Mouse (Mus musculus): ENCODE measurements around the gene Pradc1.

DNA sequence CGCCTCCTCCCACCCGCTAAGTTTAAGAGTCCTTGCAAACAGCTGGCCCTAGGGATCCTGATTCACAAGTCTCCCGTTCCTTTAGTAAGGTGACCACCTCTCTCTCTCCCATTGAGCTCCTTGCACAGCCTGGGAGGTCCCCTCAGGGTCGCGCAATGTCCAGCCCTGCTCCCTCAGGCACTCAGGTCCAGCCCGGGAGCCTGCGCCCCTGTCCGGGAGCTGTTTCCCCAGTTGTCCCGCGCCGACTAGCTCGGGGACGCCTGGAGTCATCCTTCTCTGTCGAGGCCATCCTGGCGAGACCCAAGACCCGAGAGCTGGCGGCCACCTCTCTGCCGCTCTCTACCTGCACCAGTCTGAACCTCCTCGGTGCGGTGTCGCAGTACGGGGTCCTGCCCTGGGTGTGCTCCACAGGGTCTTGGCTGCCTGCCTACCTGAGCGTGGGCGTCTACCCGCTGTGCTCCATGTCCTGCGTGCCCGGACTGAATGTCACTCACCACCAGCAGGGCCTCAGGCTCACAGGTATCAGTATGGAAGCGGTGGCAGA is 27.9 kb downstream of the Pradc1 start, which contains the start of gene Noto:
- no peak for TF ChIP-seq GATA1 (IDR thresholded peaks at IDR 0.05; ENCODE audit: borderline replicate concordance, low read length)
- TF ChIP-seq FLI1 (IDR thresholded peaks at IDR 0.05; ENCODE audit: low read length) = no peak
